Mouse (Mus musculus): ENCODE data around the gene Gm49380.

DNA sequence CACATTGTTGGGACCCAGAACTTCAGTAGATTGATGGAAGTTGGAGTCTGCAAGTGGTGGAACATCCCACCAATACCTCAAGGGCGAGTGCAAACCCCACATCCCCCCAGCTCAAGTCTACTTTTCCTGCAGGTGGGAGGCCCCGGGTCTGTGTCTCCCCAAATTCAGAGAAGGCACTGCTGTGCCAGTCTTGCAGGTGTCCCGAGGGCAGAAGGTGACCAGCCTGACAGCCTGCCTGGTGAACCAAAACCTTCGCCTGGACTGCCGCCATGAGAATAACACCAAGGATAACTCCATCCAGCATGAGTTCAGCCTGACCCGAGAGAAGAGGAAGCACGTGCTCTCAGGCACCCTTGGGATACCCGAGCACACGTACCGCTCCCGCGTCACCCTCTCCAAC is 66.9 kb downstream of the Gm49380 start:
- no peak for TF ChIP-seq POLR2A (IDR thresholded peaks at IDR 0.05; ENCODE audit: extremely low read depth, insufficient read depth, low read length)
- no peak for TF ChIP-seq CTCF (IDR thresholded peaks at IDR 0.05; ENCODE audit: low read depth, low read length)

Data from liver, adult 2 months (tissue).